Mouse (Mus musculus) layer of hippocampus, adult 6 months (tissue): ENCODE data around the gene Snx20. TPM values are rescaled to one million over a fixed set of nuclear protein-coding genes. Genes with fewer than 3 reads are reported as not detected.

Source experiments
- long read RNA-seq, 2 experiments: library from polyadenylated mRNA; unstranded; transcript quantifications; one replicate each; pipeline ENCODE4 v2.0.0; 2019 to 2020
- polyA plus RNA-seq: library from polyadenylated mRNA; unstranded; fragments of <200 nt; fragmentation: Nextera tagmentation; gene quantifications from 2 replicates; pipeline ENCODE4 v1.2.3, GENCODE M21; 2021

The Snx20 gene
- 0.59 and 1.1 TPM in 2 replicates for polyA plus RNA-seq
- long read RNA-seq, experiment 1, partial matches to known transcripts = 1 of 1 reads
- long read RNA-seq, experiment 1, other reads (novel, unspliced or antisense) = 0 of 1 reads
- long read RNA-seq, experiment 2, partial matches to known transcripts = 0 of 5 reads
- long read RNA-seq, experiment 2, other reads (novel, unspliced or antisense) = 2 of 5 reads

DNA sequence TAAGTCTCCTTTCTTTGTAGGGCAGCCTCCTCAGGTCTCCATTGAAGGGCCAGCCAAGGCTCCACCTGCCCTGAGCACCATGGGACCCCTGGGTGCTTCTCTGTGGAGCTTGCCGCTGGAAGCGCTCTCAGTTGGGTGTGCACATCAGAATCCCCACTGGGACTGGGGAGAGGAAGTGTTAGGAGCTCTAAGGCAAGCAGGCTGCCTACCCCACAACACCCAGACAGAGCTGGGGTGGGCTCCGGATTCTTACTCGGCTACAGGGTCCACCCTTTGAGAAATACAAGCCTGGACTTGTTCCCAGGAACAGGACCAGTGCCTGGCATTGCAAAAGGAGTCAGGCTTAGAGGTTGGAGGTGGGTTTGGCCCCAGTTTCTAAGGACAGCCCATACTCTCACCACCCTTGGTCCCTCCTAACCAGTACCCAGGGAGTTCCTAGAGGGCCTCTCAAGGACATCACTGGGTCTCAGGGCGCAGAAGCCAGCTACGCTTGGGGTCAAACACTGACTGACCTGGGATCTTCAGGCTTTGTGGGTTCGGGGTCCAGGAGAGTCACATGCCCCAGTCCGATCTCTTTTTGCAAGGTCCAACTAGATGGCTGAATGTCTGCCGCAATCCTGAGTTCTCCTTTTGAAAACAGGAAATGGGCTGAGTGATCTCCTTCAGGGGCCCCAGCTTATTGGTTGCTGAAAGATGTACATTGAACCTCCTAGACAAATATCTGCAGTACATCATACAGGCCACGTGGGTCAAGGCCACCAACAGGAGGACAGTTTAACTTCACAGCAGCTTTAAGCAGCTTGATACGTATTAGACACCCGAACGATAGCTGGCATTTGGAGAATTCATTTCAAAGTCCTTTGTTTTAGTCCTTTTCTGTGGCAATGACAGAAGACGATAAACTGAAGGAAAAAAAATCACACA is at the start of gene Snx20:
Gene Snx20 (minus strand): TSS at position 655 of the 924 bp plus-strand sequence.

GRCm38 (mm10) chr8:88646837-88647778 is 11.2 kb upstream of the Snx20 start, which contains the start of gene Nod2:
Nod2 (plus strand) TSS chr8:88647315.

Other genes starting within 250 kb of the Snx20 start
- 8.0 and 11.2 TPM in 2 replicates for gene Nkd1, start 114.8 kb downstream of the Snx20 start, polyA plus RNA-seq
- 0.09 TPM in 1 of 2 replicates, not detected in the other for gene Nod2, start 11.2 kb upstream of the Snx20 start, polyA plus RNA-seq
- 16.3 and 22.5 TPM in 2 replicates for gene Cyld, start 60.9 kb upstream of the Snx20 start, polyA plus RNA-seq